Mouse (Mus musculus): ENCODE measurements around the gene BC049715. TPM values are rescaled to one million over a fixed set of nuclear protein-coding genes. Genes with fewer than 3 reads are reported as not detected.
A peak's percentile ranks its signal among the peaks of the same experiment; 100 is the strongest.

Gene BC049715
- polyA plus RNA-seq, 1 experiment from 2014 or later, result 3.5 TPM

DNA sequence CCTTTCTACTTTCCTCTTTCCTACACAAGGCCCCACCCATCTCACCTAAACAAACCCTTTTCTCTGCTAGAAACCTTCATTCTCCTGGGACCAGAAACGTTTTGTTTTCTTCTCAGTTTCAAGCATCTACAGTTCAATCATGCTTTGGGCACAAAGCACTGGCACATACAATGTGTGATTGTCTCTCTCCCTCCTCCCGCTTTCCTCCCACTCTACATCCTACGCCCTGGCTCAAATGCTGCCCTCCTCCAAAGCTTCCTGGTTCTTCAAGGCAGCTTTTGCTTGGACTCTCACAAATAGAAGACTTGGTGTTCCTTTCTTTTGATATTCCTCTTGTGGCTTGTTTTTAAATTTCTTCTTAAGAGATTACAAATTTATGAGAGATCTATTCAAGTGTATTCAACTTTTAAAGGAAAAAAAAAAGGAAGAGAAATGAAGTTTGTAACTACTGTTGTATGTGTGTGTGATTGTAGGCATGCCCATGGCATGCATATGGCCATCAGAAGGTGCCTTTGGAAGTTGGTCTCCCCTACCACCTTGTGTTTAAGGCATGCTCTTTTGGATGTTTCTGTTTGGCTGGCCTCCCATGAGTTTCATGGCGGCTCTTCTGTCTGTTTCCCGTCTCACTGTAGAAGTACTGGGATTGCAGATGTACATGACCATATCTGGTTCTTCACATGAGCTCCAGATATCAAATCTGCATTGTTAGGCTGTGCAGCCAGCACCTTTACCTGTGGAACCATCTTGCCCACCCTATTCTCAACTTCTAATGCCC lies 18.5 kb downstream of the BC049715 start:
- 80% methylated on average over 5 of the region's 5 CpGs for WGBS
- no peaks in the 10 kb centered on the region for H3K27me3 ChIP-seq (ENCODE audit: low read depth, poor library complexity, severe bottlenecking)
- no peak overlapping the region for H3K4me3 ChIP-seq
- DNase-seq (ENCODE audit: low spot score), result no peak
- H3K4me1 ChIP-seq, result no peaks in the 10 kb centered on the region
- H3K27ac ChIP-seq (replicated peaks), result no peak overlapping the region
- H3K36me3 ChIP-seq, result no peaks in the 10 kb centered on the region
- no peaks in the 10 kb centered on the region for H3K9me3 ChIP-seq (replicated peaks)

DNA sequence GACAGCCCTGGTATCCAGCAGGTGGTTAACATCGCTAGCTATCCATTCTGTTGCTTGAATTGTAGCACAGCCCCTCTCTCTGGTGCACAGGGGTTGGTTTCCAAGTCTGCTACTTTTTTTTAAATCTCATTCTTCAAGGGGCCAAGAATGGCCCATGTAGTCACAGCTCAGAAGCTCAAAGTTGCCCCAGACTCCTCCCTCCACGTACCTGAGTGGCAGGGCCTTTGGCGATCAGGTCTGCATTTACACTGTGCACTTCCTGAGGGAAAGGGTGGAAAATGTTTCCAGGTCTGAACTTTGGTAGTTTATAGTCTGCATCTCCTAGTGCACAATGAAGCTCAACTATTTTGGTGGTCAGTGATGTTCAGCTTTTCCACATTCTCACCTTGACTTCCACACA lies 19.8 kb downstream of the BC049715 start:
- Histone ChIP-seq H3K27me3 (ENCODE audit: low read depth, poor library complexity, severe bottlenecking) (no peaks in the 10 kb centered on the region), H3K4me1 (0 out of 2 replicates have a peak, but pooled peaks cover under 1% of the 10 kb centered on the region), H3K27ac (replicated peaks) (no peak overlapping the region), H3K4me3 (no peak overlapping the region), H3K36me3 (no peaks in the 10 kb centered on the region), H3K9me3 (replicated peaks) (no peaks in the 10 kb centered on the region)
- 89% methylated on average over 3 of the region's 3 CpGs for WGBS
- DNase-seq (ENCODE audit: low spot score), result no peak

DNA sequence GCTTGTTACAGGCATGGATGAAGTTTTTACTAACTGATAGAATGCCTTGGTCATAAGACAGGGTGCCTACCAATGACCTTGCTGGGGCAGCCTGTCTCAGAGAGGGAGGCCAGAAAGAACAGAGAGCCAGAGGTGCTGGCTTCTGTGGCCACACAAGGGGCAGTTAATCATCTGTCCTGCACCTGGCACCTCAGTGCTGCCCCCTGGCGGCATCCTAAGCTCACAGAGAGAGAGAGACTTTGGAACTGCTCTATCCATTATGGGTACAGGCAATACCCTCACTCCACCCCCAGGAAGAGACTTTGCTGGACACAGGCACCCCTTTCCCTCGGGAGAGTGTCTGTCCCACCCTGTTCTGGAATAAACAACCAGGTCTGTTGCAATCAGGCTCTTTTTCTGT lies 20.4 kb downstream of the BC049715 start:
- DNase-seq (ENCODE audit: low spot score), result peak; percentile 43
- 24% methylated on average over 2 of the region's 2 CpGs for WGBS
- peaks cover 6% of the 10 kb centered on the region; the same call in 1 of the 2 replicates for H3K4me1 ChIP-seq

DNA sequence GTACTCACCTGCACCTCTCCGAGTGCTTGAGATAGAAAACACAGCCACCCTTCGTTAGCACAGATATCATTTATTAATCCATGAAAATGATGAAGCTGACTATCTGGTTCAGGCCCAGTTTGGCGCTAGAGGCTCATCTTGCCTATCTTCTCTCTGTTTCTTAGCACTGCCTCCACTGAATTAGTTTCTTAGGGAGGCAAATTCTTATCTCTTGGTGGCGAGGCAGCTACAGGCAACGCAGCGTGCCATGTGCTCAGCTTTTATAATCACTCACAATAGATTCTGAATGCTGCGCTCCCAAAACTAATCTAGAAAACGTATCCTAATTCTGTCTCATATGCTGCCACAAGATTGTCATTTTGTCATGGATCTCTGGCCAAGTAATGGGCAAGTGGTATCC lies 21.0 kb downstream of the BC049715 start:
- 93% methylated on average over 8 of the region's 8 CpGs for WGBS

More for the DNA sequence above, 20.4 kb downstream of the BC049715 start:
- no peaks in the 10 kb centered on the region for H3K36me3 ChIP-seq
- H3K27me3 ChIP-seq (ENCODE audit: low read depth, poor library complexity, severe bottlenecking), result no peaks in the 10 kb centered on the region
- H3K27ac ChIP-seq (replicated peaks), result no peak overlapping the region
- no peaks in the 10 kb centered on the region for H3K9me3 ChIP-seq (replicated peaks)
- H3K4me3 ChIP-seq, result no peak overlapping the region

DNA sequence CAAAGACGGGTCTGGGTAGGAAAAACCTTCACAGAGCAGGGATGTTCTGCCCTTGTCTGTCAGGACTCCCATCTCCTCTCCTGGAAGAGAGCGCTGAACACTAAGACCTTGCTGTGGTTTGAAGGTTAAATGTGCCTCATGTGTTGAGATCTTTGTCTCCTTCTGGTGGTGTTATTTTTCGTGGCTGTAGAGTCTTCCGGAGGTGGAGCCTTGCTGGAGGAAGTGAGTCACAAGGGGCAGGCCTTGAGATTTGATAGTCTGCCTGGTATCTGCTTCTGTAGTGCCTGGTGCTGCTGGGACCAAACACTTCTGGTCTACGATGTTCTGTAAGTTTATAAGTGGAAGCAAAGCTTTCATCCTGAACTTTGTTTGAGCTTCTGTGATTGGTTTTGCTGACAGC lies 21.5 kb downstream of the BC049715 start:
- no peaks in the 10 kb centered on the region for H3K9me3 ChIP-seq (replicated peaks)
- no peaks in the 10 kb centered on the region for H3K36me3 ChIP-seq
- peaks cover 7% of the 10 kb centered on the region; the same call in 1 of the 2 replicates for H3K4me1 ChIP-seq
- no peak overlapping the region for H3K27ac ChIP-seq (replicated peaks)
- no peaks in the 10 kb centered on the region for H3K27me3 ChIP-seq (ENCODE audit: low read depth, poor library complexity, severe bottlenecking)
- H3K4me3 ChIP-seq, result no peak overlapping the region
- DNase-seq (ENCODE audit: low spot score), result no peak
- WGBS, result 87% methylated on average over 5 of the region's 5 CpGs

More for the DNA sequence above, 21.0 kb downstream of the BC049715 start:
- Histone ChIP-seq H3K9me3 (replicated peaks) (no peaks in the 10 kb centered on the region), H3K4me3 (no peak overlapping the region), H3K36me3 (no peaks in the 10 kb centered on the region), H3K27ac (replicated peaks) (no peak overlapping the region), H3K27me3 (ENCODE audit: low read depth, poor library complexity, severe bottlenecking) (no peaks in the 10 kb centered on the region), H3K4me1 (peaks cover 7% of the 10 kb centered on the region; the same call in 1 of the 2 replicates)
- DNase-seq (ENCODE audit: low spot score), result no peak

DNA sequence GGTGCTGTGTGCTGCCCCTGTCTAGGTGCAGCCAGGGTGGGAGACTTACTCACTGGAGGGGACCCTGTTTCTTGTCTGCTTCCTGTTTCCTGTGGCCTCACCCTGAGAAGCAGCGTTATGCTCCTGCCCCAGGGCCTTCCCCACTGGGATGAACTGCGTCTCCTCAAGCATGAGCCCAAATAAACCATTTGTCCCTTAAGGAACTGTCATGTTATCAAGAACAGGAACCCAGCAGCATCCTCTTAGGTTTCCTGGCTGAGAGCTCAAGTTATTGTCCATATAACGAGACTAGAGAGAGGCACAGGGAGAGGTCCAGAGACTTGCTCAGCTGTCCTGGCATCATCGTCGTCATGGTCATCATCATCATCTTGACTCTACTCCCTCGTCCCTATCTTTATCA lies 22.8 kb downstream of the BC049715 start:
- 84% methylated on average over 6 of the region's 6 CpGs for WGBS

DNA sequence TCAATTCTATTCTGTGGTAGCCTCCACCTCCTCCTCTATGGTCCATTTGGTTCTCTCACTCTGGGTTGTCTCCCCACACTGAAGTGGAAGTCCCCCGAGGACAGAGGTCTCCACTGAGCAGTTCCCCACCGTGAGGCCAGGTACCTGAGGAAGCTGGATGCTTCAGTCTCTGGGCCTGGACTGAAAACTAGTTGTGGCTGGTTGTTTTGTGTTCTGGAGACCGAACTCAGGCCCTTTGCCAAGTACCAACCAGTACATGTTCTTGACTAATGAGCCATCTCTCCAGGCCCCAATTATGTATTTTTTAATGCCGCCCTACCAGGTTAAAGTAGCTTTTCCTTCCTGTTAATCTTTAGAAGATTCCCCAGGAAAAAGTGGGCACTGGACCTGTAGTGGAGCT lies 24.9 kb downstream of the BC049715 start:
- peaks cover 7% of the 10 kb centered on the region; the same call in 1 of the 2 replicates for H3K4me1 ChIP-seq
- H3K27me3 ChIP-seq (ENCODE audit: low read depth, poor library complexity, severe bottlenecking), result no peaks in the 10 kb centered on the region
- DNase-seq (ENCODE audit: low spot score), result no peak
- no peak overlapping the region; the same call in 1 of the 2 replicates for H3K27ac ChIP-seq (replicated peaks)
- no peak overlapping the region for H3K4me3 ChIP-seq
- 84% methylated on average over 4 of the region's 4 CpGs for WGBS
- no peaks in the 10 kb centered on the region for H3K36me3 ChIP-seq
- H3K9me3 ChIP-seq (replicated peaks), result no peaks in the 10 kb centered on the region

More for the DNA sequence above, 22.8 kb downstream of the BC049715 start:
- Histone ChIP-seq H3K4me3 (no peak overlapping the region), H3K4me1 (peaks cover 7% of the 10 kb centered on the region; the same call in 1 of the 2 replicates), H3K9me3 (replicated peaks) (no peaks in the 10 kb centered on the region), H3K36me3 (no peaks in the 10 kb centered on the region), H3K27me3 (ENCODE audit: low read depth, poor library complexity, severe bottlenecking) (no peaks in the 10 kb centered on the region), H3K27ac (replicated peaks) (no peak overlapping the region)
- no peak for DNase-seq (ENCODE audit: low spot score)

DNA sequence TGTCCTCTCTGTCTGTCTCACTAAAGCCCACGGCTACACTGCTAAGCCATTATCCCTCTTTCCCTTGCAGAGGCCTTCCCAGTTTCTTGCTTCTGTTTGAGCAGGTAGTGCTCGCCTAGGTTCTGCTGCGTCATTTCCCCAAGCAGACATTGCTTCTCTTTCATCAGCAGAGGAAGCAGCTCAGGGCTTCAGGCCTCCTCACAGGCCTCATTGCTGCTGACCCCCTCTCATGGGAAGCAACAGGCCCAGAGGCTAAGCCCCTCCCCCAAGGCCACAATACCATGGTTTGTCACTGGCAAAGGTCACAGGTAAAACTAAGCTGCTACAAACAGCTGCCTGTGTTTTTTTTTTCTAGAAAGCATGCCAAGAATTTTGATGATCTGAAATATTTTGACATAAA lies 25.3 kb downstream of the BC049715 start:
- Histone ChIP-seq H3K9me3 (replicated peaks) (no peaks in the 10 kb centered on the region), H3K27ac (replicated peaks) (no peak overlapping the region; the same call in 1 of the 2 replicates), H3K4me3 (no peak overlapping the region), H3K27me3 (ENCODE audit: low read depth, poor library complexity, severe bottlenecking) (no peaks in the 10 kb centered on the region), H3K36me3 (no peaks in the 10 kb centered on the region), H3K4me1 (peaks cover 7% of the 10 kb centered on the region; the same call in 1 of the 2 replicates)
- 64% methylated on average over 3 of the region's 3 CpGs for WGBS
- no peak for DNase-seq (ENCODE audit: low spot score)

DNA sequence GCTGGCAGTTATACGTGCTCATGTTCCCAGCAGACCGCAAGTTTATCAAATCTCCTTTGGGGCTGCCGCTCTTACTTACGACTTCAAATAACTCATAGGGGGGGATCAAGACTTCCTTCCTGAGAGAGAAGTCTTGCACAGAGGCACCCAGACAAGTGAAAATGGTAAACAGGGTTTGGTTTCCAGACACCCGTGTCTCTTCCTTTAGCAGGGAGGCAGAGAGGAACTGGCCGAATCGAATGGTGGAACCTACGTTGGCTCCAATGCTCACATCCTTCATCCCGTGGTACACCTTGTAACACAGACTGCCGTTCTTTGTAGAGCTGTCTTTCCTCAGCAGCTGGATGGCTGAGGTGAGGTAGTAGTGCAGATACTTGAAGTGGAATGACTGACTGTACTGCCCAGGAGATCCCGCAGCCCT lies 26.9 kb downstream of the BC049715 start:
- Histone ChIP-seq H3K27me3 (ENCODE audit: low read depth, poor library complexity, severe bottlenecking) (no peaks in the 10 kb centered on the region), H3K4me1 (peaks cover 7% of the 10 kb centered on the region; the same call in 1 of the 2 replicates), H3K27ac (replicated peaks) (no peak overlapping the region), H3K4me3 (no peak overlapping the region), H3K9me3 (replicated peaks) (no peaks in the 10 kb centered on the region), H3K36me3 (no peaks in the 10 kb centered on the region)
- DNase-seq (ENCODE audit: low spot score), result no peak
- 91% methylated on average over 11 of the region's 11 CpGs for WGBS

DNA sequence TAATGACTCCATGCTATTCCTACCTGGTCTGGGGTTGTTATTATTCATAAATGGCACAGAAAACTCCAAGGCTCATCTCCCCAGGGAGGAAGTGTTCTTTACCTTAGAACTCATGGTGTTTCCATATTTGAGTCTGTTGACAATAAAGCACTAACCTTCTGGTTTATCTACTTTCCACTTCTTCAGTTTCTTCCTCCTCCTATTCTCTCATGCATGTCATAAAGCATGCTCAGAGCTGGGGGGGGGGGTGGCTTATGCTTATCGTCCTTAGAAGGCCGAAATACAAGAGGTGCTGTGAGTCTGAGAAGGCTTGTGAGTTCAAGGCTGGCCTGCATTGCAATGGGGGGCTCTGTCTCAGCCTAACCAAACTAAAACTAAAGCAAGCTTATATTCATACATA lies 27.8 kb downstream of the BC049715 start:
- Histone ChIP-seq H3K4me3 (no peak overlapping the region), H3K9me3 (replicated peaks) (no peaks in the 10 kb centered on the region), H3K27me3 (ENCODE audit: low read depth, poor library complexity, severe bottlenecking) (no peaks in the 10 kb centered on the region), H3K4me1 (peaks cover 7% of the 10 kb centered on the region; the same call in 1 of the 2 replicates), H3K36me3 (no peaks in the 10 kb centered on the region), H3K27ac (replicated peaks) (no peak overlapping the region)
- WGBS, result 89% methylated on average over 2 of the region's 2 CpGs
- no peak for DNase-seq (ENCODE audit: low spot score)

DNA sequence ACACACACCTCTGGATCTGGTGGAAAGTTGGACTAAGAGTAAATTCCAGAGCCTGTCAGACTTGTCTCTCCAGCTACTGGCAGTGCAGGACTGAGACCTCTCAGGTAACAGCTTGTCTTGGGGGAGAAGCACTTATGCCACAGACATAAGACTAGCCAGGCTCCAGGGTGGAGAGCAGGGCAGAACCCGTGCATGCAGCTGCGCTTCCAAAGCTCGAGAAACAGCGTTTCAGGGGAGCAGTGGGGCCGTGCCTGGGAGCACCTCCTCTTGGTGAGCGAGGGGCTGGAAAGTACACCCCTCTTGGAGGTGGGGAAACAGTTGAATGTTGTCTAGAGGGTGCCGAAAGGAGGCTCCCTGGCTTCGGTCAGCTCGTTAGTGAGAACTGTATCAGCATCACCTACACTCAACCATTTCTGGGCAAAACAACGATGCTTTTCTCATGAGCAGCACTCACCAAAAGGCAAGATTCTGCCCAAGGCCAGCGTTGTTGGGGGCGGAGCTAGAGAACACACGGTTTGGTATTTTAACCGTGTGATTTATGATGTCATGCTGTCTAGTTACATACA lies 28.7 kb downstream of the BC049715 start:
- Histone ChIP-seq H3K27ac (replicated peaks) (no peak overlapping the region), H3K4me3 (no peak overlapping the region), H3K4me1 (peaks cover 7% of the 10 kb centered on the region; the same call in 1 of the 2 replicates), H3K36me3 (no peaks in the 10 kb centered on the region), H3K27me3 (ENCODE audit: low read depth, poor library complexity, severe bottlenecking) (no peaks in the 10 kb centered on the region), H3K9me3 (replicated peaks) (no peaks in the 10 kb centered on the region)
- DNase-seq (ENCODE audit: low spot score), result no peak
- 76% methylated on average over 14 of the region's 14 CpGs for WGBS

DNA sequence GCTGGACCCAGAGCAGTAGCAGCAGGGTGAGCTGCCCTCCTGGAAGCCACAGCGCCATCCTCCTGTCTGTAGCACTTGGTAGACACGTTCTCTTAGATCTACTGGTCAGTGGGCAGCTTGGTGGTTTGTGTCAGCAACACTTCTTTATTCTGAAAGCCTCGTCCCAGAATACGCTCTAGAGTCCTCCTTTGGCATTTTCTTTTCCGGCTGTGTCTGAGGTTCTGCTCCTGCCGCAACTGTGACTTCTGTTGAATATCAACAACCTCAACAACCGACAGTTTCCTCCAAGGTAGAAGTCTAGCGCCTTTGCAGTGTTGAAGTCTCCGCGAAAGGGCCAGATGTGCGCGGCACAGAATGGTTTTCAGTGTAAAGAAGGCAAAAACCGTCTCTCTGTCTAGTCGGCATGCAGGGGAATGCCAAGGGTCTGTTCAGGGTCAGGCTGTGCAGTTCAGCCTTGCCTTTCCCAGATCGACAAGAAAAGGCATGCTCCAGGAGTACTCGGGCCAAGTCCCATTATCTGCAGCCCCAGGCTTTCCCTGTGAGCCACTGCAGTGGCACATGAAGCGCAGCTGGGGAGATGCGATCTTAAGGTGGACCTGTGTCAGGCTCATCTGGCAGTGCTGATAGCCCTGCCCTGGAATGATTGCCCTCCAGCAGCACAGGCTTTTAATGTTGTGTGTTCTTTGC lies 29.9 kb downstream of the BC049715 start, which contains the start of gene Art4:
Gene Art4, minus strand, starts transcription at position 548 of the 687 bp plus-strand sequence.
- Histone ChIP-seq H3K4me3 (no peak within 1 kb of the TSS), H3K27ac (replicated peaks) (peak within 1 kb of the TSS; percentile 34; the same call in 1 of the 2 replicates), H3K9me3 (replicated peaks) (no peaks in the 10 kb centered on the region), H3K4me1 (peaks cover 6% of the 10 kb centered on the region; the same call in 1 of the 2 replicates), H3K36me3 (no peaks in the 10 kb centered on the region), H3K27me3 (ENCODE audit: low read depth, poor library complexity, severe bottlenecking) (no peaks in the 10 kb centered on the region)
- DNase-seq (ENCODE audit: low spot score), result peak; percentile 14
- 79% methylated on average over 18 of the region's 18 CpGs for WGBS

Measured in midbrain, embryonic 10.5 days (tissue).